Mouse (Mus musculus): Measurements from ENCODE around the gene Galk1. TPM values are rescaled to one million over a fixed set of nuclear protein-coding genes. Genes with fewer than 3 reads are reported as not detected.

Galk1 gene
- polyA plus RNA-seq, 1 experiment: 58.6 TPM

DNA sequence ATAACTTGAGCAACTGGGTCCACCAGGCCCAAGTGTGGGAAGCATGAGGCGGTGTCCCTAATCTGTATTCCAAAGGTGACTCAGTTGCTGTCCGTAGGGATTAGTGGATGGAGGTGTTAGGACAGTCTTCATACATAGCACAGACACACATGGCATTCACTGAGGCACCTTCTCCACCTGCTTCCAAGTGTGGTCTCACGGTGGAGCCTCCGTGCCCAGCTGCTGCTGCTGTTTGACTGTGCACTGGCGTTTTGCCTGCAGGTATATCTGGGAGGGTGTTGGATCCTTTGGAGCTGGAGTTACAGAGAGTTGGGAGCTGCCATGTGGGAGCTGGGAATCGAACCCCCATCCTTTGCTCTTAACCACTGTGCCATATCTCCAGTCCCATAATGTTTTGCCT is 22.1 kb upstream of the Galk1 start:
- no peak overlapping the region for H3K4me3 ChIP-seq (ENCODE audit: insufficient read depth, low read length)
- no peak for TF ChIP-seq POLR2A (IDR thresholded peaks at IDR 0.05; ENCODE audit: low read depth, low read length)
- TF ChIP-seq CTCF (IDR thresholded peaks at IDR 0.05; ENCODE audit: borderline replicate concordance, insufficient read depth, low read length): no peak
- H3K4me1 ChIP-seq (ENCODE audit: control insufficient read depth, insufficient read depth, low read length): no peaks in the 10 kb centered on the region
- H3K27ac ChIP-seq (ENCODE audit: insufficient read depth, low read length): no peak overlapping the region

DNA sequence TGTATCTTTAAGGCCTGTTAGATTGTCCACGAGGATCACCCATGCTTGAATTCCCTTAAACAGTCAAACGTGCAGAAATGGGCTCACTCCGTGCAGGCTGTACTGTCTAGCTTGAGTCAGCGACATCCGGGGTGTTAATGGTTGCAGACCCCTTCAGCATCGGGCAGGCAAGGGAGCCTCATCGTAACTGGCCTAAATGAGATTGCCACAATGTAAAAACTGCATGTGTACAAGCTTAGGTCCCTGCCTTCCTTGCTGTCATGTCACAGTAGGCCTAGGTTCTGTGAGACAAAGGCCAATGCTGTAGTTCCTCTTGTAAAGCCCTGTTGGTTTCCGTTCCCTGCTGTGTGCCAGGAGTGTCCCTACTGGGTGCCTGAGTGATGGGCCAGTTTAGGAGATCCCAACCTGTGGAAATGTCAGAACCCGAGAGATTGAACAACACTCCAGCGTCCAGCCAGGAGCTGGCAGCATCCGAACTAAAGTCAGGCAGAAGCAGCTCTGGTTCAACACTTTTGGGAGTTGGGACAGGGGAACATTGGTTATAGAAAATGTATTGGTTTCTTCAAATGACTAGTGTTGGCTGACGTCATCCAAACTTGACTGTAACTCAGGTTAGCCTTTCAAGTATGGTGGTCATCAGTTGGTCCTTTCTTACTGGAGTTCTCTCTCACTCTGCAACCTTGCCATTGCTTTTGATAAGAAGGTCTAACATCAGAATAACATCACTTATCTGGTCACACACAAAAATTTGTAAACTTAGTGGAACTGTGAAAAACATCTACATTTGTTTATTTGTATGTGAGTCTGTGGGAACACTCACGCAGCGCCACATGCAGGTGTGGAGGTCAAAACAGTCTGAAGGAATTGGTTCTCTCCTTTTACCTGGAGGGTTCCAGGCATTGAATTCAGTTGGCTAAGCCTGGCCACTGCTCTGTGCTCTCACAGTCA is 18.7 kb upstream of the Galk1 start:
- no peak for TF ChIP-seq CTCF (IDR thresholded peaks at IDR 0.05; ENCODE audit: borderline replicate concordance, insufficient read depth, low read length)
- TF ChIP-seq POLR2A (IDR thresholded peaks at IDR 0.05; ENCODE audit: low read depth, low read length): peak; percentile 70
- Histone ChIP-seq H3K27ac (ENCODE audit: insufficient read depth, low read length) (peak overlapping the region; percentile 97), H3K4me1 (ENCODE audit: control insufficient read depth, insufficient read depth, low read length) (no peaks in the 10 kb centered on the region), H3K4me3 (ENCODE audit: insufficient read depth, low read length) (peak overlapping the region; percentile 62)

DNA sequence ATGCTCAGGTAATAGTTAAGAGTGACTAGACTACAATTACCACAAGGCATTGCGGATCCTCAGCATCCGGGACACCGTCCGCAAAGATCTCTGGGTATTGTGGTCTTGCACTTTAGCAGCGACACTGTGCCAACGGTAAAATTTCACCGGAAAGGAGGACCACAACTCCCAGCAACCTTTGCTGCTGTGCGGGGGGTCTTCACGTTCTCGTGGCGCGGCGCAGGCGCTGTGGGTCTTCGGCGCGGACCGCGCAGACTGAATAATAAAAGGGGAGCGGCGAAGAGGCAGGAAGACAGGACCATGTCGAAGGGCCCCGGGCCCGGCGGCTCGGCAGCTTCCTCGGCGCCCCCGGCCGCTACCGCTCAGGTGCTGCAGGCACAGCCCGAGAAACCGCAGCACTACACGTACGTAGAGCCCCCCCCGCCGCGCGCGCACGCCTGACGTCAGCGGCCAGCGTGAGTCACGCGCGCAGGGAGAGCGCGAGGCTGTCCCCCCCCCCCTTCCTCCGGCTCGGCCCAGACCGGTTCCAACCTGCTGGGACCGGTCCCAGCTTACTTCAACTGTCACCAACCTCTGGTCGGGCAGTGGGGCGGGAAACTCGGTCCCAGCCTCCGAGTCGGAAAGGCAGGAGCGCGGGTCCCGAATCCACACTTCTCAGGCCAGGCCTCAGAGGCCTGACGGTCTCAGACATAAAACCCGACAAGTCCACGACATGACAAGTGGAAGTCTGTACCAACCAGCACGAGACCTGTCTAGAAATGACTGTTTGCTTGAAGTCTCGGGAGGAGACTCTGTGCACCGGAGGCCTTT is 17.8 kb upstream of the Galk1 start, which contains the start of gene Unk:
TSS of gene Unk (plus strand) at position 235 of the 810 bp plus-strand sequence.
- H3K4me1 ChIP-seq (ENCODE audit: control insufficient read depth, insufficient read depth, low read length): no peaks in the 10 kb centered on the region
- peak within 1 kb of the TSS; percentile 97 for H3K27ac ChIP-seq (ENCODE audit: insufficient read depth, low read length)
- H3K4me3 ChIP-seq (ENCODE audit: insufficient read depth, low read length): peak within 1 kb of the TSS; percentile 62
- peak; percentile 81 for TF ChIP-seq POLR2A (IDR thresholded peaks at IDR 0.05; ENCODE audit: low read depth, low read length)
- no peak for TF ChIP-seq CTCF (IDR thresholded peaks at IDR 0.05; ENCODE audit: borderline replicate concordance, insufficient read depth, low read length)

DNA sequence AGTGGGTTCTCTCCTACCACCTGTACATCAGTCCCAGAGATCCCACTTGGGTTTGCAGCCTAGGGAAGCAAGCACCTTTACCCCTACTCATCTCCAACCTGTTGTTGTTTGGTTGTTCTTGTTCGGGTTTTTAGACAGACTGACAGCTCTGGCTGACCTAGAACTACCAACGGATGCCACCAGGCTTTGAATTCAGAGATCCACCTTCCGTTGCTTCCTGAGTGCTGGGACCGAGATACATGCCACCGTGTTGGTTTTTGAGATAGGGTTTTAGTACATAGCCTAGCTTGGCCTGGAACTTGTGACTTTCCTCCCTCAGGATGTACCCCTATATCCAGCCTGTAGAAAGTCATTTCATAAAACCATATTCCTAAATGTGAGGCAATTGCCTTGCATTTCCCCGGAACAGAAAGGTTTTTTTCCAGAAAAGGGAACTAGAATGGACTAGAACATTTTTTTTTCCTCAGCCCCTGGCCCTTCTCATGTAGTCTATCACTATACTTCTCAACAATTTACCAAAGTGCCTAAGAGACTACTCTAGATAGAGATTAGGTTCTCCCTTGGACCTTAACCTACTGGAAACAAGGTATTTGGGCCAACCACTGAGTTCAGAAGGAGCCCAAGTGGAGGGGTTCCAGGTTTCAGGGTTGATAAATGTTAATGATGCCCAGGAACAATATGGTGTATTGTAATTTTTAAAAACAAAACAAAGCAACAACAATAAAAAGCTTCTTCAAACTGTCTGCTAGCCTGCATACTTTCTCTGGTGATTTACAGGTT is 16.8 kb upstream of the Galk1 start:
- Histone ChIP-seq H3K27ac (ENCODE audit: insufficient read depth, low read length) (no peak overlapping the region), H3K4me1 (ENCODE audit: control insufficient read depth, insufficient read depth, low read length) (no peaks in the 10 kb centered on the region), H3K4me3 (ENCODE audit: insufficient read depth, low read length) (peak overlapping the region; percentile 41; the same call in 1 of the 2 replicates)
- TF ChIP-seq POLR2A (IDR thresholded peaks at IDR 0.05; ENCODE audit: low read depth, low read length): no peak
- no peak for TF ChIP-seq CTCF (IDR thresholded peaks at IDR 0.05; ENCODE audit: borderline replicate concordance, insufficient read depth, low read length)

DNA sequence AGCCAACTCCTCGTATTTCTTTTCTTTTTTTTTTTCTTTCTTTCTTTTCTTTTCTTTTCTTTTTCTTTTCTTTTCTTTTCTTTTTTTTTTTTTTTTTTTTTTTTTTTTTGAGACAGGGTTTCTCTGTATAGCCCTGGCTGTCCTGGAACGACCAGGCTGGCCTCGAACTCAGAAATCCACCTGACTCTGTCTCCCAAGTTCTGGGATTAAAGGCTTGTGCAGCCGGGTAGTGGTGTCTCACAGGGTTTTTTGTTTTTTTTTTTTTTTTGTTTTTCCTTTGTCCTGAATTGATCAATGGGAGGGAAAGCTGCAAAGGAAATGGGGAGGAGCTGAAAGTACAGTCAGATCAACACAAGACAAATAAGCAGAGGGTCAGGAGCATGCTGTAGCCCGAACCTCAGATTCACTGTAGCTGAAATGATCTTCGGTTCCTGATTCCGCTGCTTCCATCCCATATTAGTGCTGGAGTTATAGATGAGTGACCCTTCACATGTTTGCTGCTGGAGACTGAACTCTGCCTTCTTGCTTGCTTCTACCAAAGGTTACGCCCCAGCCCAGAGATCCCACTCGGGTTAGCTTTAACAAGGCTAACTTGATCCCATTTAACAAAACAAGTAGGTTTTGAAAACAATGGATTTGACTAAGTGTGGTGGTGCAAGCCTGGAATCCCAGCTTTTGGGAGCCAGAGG is 15.8 kb upstream of the Galk1 start:
- H3K4me1 ChIP-seq (ENCODE audit: control insufficient read depth, insufficient read depth, low read length): no peaks in the 10 kb centered on the region
- no peak overlapping the region for H3K4me3 ChIP-seq (ENCODE audit: insufficient read depth, low read length)
- no peak overlapping the region for H3K27ac ChIP-seq (ENCODE audit: insufficient read depth, low read length)
- TF ChIP-seq CTCF (IDR thresholded peaks at IDR 0.05; ENCODE audit: borderline replicate concordance, insufficient read depth, low read length) (no peak), POLR2A (IDR thresholded peaks at IDR 0.05; ENCODE audit: low read depth, low read length) (no peak)

DNA sequence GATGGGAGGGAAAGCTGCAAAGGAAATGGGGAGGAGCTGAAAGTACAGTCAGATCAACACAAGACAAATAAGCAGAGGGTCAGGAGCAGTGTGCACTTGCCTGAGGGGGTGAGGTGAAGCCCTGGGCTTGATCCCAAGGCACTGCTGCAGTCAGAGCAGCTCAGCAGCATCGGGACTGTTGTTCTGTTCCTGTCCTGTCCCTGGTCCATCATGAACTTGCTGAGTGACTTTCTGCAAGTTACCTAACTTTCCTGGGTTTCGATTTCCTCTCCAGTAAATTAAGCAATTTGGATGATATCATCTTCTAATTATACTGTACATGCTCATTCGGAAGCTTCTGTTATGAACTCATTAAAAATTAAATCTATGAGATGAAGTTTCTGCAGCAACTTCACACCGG is 15.2 kb upstream of the Galk1 start, which contains the start of gene H3f3b:
TSS of gene H3f3b (minus strand) at position 207 of the 400 bp plus-strand sequence.
- Histone ChIP-seq H3K4me1 (ENCODE audit: control insufficient read depth, insufficient read depth, low read length) (no peaks in the 10 kb centered on the region), H3K27ac (ENCODE audit: insufficient read depth, low read length) (no peak within 1 kb of the TSS), H3K4me3 (ENCODE audit: insufficient read depth, low read length) (no peak within 1 kb of the TSS)
- TF ChIP-seq POLR2A (IDR thresholded peaks at IDR 0.05; ENCODE audit: low read depth, low read length): no peak
- no peak for TF ChIP-seq CTCF (IDR thresholded peaks at IDR 0.05; ENCODE audit: borderline replicate concordance, insufficient read depth, low read length)

DNA sequence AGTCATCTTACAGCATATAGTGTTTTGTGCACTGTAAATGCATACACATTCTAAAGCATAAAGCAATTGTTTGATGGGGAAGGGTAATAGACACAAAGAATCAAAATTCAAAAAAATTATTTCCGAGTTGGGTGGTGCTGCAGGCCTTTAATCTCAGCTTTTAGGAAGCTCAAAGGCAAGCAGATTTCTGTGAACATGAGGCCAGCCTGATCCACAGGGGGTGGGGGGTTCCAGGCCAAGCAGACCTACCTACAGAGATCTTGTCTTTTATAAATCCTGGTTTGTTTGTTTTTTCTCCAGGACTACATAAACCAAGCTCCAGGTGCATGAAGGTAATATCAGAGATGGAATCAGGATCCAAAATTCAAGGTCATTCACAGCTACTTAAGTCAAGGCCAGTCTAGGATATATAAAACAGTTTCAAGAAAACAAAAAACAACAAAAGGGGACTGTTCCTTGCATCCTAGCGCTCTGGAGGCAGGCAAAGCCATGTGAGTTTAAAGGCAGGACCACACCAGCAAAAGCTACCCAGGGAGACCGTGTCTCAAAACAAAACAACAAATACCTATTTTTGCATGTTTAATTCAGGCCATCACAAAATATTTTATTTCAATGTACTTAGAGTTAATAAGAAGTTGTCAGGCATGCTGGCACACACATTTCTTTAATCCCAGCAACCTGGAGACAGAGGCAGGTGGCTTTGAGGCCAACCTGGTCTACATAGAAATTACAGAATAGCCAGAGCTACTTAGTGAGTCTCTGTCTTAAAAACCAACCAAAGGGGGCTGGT is 12.7 kb upstream of the Galk1 start:
- TF ChIP-seq CTCF (IDR thresholded peaks at IDR 0.05; ENCODE audit: borderline replicate concordance, insufficient read depth, low read length): no peak
- no peak for TF ChIP-seq POLR2A (IDR thresholded peaks at IDR 0.05; ENCODE audit: low read depth, low read length)
- Histone ChIP-seq H3K27ac (ENCODE audit: insufficient read depth, low read length) (no peak overlapping the region), H3K4me1 (ENCODE audit: control insufficient read depth, insufficient read depth, low read length) (no peaks in the 10 kb centered on the region), H3K4me3 (ENCODE audit: insufficient read depth, low read length) (no peak overlapping the region)

DNA sequence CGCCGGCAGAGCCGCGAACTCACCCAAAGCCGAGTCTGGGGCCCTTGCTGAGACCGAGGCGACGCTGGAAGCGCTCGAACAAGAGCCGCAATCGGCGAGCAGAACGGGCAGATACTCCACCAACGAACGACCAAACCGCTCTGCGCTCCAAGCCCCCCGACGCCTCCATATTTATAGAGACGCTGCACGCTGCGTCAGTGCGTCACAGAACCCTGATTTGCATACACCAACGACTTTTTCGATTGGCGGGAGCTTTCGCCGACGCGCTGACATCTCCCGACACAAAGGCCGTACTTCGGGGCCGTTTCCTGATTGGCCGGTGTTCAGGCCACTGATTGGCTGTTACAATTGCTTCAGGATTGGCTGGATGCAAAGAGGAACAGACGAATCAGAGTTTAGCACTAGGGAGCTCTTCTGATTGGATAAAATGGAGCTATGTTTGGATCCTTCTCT is 11.9 kb upstream of the Galk1 start:
- TF ChIP-seq CTCF (IDR thresholded peaks at IDR 0.05; ENCODE audit: borderline replicate concordance, insufficient read depth, low read length) (no peak), POLR2A (IDR thresholded peaks at IDR 0.05; ENCODE audit: low read depth, low read length) (peak; percentile 100)
- H3K4me3 ChIP-seq (ENCODE audit: insufficient read depth, low read length): peak overlapping the region; percentile 74
- H3K4me1 ChIP-seq (ENCODE audit: control insufficient read depth, insufficient read depth, low read length): no peaks in the 10 kb centered on the region
- peak overlapping the region; percentile 98 for H3K27ac ChIP-seq (ENCODE audit: insufficient read depth, low read length)
